Mouse (Mus musculus): ENCODE measurements at regions not wholly inside any gene's neighbourhood (a gene's known extent, or its start where the extent isn't known, plus 50 kb on each side); places are given as distances from the start of the nearest gene placed in this dataset.

DNA sequence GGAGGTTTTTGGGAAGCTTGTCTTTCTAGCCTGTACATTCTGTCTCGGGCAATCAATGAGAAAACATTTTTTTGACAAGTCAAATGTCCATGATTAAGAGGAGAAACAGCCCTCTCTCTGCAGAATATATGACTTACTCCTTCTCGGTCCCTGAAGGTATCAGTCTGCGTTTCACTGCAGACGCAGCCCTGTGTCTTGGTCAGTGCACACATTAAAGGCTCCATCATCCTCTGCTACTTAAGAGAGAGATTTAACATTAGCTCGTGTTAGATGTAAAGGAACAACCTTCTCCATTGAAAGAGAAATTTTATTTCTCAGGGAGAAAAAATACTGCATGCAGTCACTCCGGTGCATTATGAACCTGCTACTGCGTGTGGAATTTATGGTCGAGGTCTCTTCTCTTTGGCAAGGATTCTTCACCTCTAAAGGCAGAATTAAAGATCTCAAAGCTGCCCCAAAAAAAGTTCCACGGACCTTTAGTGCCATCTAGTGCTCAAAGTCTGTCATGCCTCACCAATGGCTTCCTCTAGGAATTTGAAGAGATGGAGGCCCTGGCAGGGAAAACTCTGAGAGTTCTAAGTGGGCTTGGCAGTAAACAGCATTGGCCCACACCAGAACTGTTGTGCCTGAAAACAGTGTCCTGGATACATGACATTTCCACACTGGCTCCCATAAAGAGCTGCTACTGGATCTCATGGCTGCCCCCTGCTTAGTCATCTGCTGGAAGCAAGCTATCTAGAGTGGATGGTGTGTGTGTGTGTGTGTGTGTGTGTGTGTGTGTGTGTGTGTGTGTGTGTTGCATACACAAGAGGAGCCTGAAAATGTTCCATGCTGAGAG lies 102.3 kb upstream of the Noct start:
- peak; percentile 93 for DNase-seq (ENCODE audit: low read depth)
- TF ChIP-seq CTCF (IDR thresholded peaks at IDR 0.05; ENCODE audit: borderline replicate concordance, extremely low read depth, insufficient read depth, insufficient read length) (peak; percentile 82; the same call in 1 of the 2 replicates), POLR2A (IDR thresholded peaks at IDR 0.05; ENCODE audit: borderline replicate concordance, extremely low read depth, insufficient read depth, insufficient read length, poor library complexity, severe bottlenecking) (no peak)

DNA sequence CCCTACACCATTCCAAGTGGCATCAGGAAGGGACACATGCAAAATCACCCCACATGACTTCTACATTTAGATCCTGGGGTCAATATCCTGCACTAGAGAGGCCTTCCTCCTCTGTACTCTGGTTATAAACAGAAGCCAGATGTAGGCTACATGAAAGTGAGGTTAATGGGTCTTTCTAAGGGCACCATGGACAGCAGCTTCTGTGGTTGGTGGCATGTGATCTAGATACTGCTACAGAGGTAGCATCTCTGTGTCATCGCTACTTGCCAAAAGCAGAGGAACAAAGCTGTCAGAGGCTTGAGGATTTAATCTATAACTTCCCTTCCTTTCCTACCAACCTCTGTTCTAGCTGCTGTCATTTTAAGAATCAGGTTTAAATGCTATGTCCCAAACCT lies 101.7 kb upstream of the Noct start:
- no peak for DNase-seq (ENCODE audit: low read depth)
- TF ChIP-seq POLR2A (IDR thresholded peaks at IDR 0.05; ENCODE audit: borderline replicate concordance, extremely low read depth, insufficient read depth, insufficient read length, poor library complexity, severe bottlenecking) (no peak), CTCF (IDR thresholded peaks at IDR 0.05; ENCODE audit: borderline replicate concordance, extremely low read depth, insufficient read depth, insufficient read length) (no peak)

DNA sequence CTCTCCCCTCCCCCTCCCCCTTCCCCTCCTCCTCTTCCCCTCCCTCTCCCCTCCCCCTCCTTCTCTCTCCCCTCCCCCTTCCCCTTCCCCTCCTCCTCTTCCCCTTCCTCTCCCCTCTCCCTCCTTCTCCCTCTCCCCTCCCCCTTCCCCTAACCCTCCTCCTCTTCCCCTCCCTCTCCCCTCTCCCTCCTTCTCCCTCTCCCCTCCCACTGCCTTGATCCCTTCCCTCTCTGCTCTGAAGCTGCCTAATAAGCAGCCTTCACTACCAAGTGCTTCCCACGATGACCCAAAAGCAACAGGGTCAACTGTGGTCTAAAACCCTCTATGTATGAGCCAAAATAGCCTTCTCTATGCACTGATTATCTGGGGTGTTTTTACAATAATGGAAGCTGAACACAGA lies 96.4 kb upstream of the Noct start:
- DNase-seq (ENCODE audit: low read depth) = no peak
- no peak for TF ChIP-seq CTCF (IDR thresholded peaks at IDR 0.05; ENCODE audit: borderline replicate concordance, extremely low read depth, insufficient read depth, insufficient read length)
- TF ChIP-seq POLR2A (IDR thresholded peaks at IDR 0.05; ENCODE audit: borderline replicate concordance, extremely low read depth, insufficient read depth, insufficient read length, poor library complexity, severe bottlenecking) = no peak

DNA sequence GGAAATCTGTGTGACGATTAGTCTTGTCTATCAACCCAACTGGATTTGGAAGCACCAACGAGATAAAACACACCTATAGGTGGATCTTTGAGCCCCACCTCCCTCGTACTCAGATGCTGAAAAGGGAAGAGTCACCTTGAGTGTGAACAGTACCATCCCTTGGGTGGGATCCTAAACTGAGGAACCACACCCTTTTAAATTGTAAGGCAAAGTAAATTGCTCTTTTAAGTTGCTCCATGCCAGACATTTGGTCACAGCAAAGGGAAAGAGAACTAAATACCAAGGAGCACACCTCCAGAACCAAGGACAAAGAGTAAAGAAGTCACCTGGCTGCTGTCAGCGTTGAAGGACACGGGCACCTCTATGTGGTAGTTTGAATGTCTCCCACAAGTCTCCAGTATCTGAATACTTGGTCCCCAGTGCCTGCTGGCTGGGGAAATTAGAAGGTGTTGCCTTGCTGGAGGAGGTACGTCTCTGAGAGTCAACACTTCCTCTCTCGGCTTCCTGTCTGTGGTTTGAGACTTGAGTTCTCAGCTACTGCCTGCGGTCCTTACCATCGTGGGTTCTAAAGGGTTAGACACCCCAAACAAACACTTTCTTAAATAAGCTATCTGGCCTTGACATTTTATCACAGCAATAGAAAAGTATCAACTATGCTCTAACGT lies 95.6 kb upstream of the Noct start:
- DNase-seq (ENCODE audit: low read depth) = no peak
- TF ChIP-seq CTCF (IDR thresholded peaks at IDR 0.05; ENCODE audit: borderline replicate concordance, extremely low read depth, insufficient read depth, insufficient read length) (no peak), POLR2A (IDR thresholded peaks at IDR 0.05; ENCODE audit: borderline replicate concordance, extremely low read depth, insufficient read depth, insufficient read length, poor library complexity, severe bottlenecking) (no peak)

DNA sequence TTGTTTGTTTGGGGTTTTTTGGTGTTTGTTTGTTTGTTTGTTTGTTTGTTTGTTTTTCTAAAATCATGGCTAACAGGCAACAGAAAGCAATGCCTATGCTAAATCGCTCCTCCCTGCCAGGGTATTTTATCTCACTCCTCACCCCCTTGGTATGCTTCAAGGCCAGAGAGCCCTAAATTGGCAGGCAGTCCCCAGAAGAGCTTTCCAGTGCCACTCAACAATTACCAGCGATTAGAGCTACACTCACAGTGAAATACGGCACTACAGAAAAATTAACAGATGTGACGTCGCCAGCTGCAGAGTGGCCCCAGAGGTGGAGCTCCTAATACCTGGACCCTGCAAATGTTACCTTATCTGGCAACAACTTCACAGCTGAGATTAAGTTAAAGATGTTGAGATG lies 93.5 kb upstream of the Noct start:
- TF ChIP-seq CTCF (IDR thresholded peaks at IDR 0.05; ENCODE audit: borderline replicate concordance, extremely low read depth, insufficient read depth, insufficient read length) (no peak), POLR2A (IDR thresholded peaks at IDR 0.05; ENCODE audit: borderline replicate concordance, extremely low read depth, insufficient read depth, insufficient read length, poor library complexity, severe bottlenecking) (no peak)

DNA sequence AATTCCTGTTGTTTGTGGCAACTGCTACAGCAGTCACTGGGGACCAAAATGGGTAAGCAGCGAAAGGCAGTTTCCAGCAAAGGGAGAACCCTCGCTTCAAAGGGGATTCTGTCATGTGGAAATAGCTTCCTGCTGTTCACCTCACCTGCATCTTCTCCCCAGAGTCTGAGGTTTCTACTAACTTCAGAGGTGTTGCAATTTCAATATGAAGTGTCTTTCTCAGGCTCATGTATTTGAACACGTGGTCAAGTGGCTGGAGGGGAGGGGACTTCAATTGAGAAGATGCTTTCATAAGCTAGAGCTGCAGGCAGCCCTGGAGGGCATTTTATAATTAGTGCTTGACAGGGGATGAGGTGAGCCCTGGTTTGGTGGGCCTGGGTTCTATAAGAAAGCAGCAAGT lies 92.9 kb upstream of the Noct start:
- TF ChIP-seq CTCF (IDR thresholded peaks at IDR 0.05; ENCODE audit: borderline replicate concordance, extremely low read depth, insufficient read depth, insufficient read length) = no peak
- no peak for TF ChIP-seq POLR2A (IDR thresholded peaks at IDR 0.05; ENCODE audit: borderline replicate concordance, extremely low read depth, insufficient read depth, insufficient read length, poor library complexity, severe bottlenecking)
- no peak for DNase-seq (ENCODE audit: low read depth)

More for the DNA sequence above, 93.5 kb upstream of the Noct start:
- no peak for DNase-seq (ENCODE audit: low read depth)

DNA sequence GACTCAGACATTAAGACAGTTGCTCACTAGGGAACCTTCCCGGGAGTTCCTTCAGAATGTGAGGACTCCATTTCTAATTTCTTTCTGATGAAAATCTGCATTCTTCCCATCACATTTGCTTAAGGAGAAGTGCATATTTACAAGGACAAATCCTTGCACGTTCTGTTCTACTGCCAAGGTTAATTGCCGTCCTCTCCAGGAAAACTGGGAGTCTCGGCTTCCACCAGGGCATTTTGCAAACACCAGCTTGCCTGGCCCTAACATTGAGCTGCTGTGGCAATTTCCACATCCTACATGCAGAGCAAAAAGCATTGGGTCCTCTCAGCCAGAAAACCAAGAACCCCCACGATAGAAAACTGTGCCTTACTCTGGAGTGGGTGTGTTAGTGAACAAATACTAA lies 91.5 kb upstream of the Noct start:
- TF ChIP-seq POLR2A (IDR thresholded peaks at IDR 0.05; ENCODE audit: borderline replicate concordance, extremely low read depth, insufficient read depth, insufficient read length, poor library complexity, severe bottlenecking) (no peak), CTCF (IDR thresholded peaks at IDR 0.05; ENCODE audit: borderline replicate concordance, extremely low read depth, insufficient read depth, insufficient read length) (no peak)
- no peak for DNase-seq (ENCODE audit: low read depth)

DNA sequence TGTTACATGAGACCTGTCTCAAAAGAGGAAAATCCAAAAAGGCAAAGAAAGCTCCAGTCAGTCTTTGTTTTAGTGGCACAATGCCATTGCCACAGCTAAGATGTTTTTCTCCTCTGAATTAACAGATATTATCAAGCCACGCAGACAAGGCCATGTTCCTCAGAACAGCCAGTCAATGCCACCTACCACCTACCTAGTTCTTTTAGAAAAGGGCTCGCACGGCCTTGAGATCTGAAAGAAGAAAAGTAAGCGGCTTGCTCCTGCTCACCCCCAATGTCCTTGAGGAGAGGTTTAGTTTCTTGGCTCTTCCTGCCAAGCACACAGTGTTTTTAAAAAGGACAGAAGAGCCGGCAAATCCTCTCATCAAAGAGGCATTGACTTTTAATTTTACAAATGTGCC lies 88.7 kb upstream of the Noct start:
- DNase-seq (ENCODE audit: low read depth) = no peak
- TF ChIP-seq CTCF (IDR thresholded peaks at IDR 0.05; ENCODE audit: borderline replicate concordance, extremely low read depth, insufficient read depth, insufficient read length) (no peak), POLR2A (IDR thresholded peaks at IDR 0.05; ENCODE audit: borderline replicate concordance, extremely low read depth, insufficient read depth, insufficient read length, poor library complexity, severe bottlenecking) (no peak)

DNA sequence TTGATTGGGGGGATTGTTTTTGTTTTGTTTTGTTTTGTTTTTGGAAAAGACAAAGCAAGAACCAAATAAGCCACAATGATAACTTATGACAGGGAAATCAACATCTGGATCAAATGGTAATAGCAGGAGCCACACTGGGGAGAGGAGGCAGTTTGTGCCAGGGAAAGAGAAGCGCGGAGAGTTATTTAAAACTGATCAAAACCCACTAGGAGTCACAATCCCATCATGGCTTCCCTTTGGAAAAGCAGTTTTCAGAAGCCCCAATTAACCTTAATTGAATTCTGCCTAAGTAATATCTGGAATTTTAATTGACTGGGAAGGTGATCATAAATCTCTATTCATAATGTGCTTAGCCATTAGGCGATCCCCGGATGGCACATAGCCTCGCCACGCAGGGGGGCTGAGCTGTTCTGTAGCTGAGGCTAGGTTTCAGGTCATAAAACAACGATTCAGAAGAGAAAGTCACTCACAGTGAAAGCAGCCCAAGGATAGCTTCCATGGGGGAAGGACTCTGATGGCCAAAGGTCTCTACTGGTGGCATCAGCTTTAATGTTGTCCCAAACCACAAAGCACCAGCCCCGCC lies 86.4 kb upstream of the Noct start:
- peak; percentile 40 for DNase-seq (ENCODE audit: low read depth)
- no peak for TF ChIP-seq POLR2A (IDR thresholded peaks at IDR 0.05; ENCODE audit: borderline replicate concordance, extremely low read depth, insufficient read depth, insufficient read length, poor library complexity, severe bottlenecking)
- no peak for TF ChIP-seq CTCF (IDR thresholded peaks at IDR 0.05; ENCODE audit: borderline replicate concordance, extremely low read depth, insufficient read depth, insufficient read length)

DNA sequence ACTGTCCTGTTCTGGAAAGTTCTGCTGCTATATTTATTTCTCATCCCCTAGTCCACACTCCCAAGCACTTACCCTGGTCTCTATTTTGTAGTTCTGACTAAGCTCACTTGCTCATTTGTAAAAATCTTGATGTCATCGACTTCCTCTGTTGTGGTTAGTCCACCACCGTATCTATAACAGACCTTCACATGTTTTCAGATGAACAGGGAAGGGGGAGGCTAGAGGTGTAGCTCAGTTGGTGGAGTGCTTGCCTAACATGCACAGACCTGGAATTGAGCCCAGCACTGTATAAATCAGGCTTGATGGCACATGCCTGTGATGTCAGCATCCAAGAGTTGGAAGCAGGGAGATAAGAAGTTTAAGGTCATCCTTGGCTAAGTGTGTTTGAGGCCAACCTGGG lies 78.3 kb upstream of the Noct start:
- DNase-seq (ENCODE audit: low read depth) = no peak
- TF ChIP-seq CTCF (IDR thresholded peaks at IDR 0.05; ENCODE audit: borderline replicate concordance, extremely low read depth, insufficient read depth, insufficient read length) = no peak
- no peak for TF ChIP-seq POLR2A (IDR thresholded peaks at IDR 0.05; ENCODE audit: borderline replicate concordance, extremely low read depth, insufficient read depth, insufficient read length, poor library complexity, severe bottlenecking)

DNA sequence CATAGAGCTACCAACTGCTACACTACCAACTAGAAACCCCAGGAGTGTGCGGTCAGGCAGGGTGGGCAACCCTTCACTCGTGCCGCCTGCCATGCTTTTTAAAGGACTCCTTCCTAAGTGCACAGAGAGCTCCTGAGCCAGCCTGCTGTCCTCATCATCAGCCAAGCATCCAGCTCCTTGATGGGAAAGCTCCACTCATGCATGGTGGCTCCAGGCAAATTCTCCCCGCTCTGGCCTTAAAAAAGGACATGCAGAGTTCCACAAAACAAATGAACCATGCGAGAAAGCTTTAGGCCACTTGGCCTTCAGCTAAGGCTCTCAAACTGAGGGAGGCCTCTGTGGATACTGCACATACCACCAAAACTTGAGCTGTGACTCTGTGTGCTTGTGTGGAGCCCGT lies 74.2 kb upstream of the Noct start:
- TF ChIP-seq CTCF (IDR thresholded peaks at IDR 0.05; ENCODE audit: borderline replicate concordance, extremely low read depth, insufficient read depth, insufficient read length) (no peak), POLR2A (IDR thresholded peaks at IDR 0.05; ENCODE audit: borderline replicate concordance, extremely low read depth, insufficient read depth, insufficient read length, poor library complexity, severe bottlenecking) (no peak)
- DNase-seq (ENCODE audit: low read depth) = no peak

All from brain, embryonic 14.5 days (tissue).